Mouse (Mus musculus): ENCODE data around the gene Itgb6. TPM values are rescaled to one million over a fixed set of nuclear protein-coding genes. Genes with fewer than 3 reads are reported as not detected.

The Itgb6 gene
- total RNA-seq, 2 experiments from 2014 or later, result not detected

DNA sequence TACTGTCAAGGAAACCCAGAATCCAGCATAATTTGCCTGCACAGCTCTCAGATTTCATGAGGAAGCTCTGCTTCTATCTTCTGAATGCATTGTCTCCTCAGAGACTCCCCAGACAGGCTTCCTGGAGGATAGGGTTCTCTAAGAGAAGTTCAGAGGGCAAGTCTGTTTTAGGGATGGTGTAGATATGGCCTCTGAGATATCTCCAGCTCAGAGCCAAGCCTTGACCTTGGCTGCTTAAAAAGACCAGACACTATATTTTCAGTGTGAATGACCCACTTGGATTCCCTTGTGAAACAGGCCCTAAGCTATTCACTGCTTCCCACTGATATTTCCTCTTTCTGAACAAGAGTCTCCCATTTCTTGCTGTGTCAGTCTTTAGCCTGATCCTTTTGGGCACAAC is 36.5 kb downstream of the Itgb6 start:
- no peak for ATAC-seq (replicated peaks; ENCODE audit: low FRiP score, poor library complexity, severe bottlenecking)

DNA sequence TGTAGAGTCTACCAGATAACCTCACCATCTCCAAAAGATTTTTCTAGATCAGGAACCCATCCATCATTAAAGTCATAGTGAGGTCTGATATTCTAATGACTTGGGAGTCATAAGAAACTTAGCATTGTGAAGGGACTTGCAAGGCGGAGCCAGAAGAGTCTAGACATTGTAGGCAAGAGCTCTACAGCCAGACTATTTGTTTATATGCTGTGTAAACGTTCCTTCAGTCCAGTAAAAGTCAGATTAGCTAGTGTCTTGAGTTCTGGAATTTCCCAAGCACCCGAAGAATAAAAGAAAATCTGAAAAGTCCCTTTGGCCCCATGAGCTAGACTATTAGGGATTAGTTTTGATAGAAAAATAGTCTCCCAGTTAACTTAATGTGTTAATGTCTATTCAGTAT is 38.3 kb downstream of the Itgb6 start:
- no peak for ATAC-seq (replicated peaks; ENCODE audit: low FRiP score, poor library complexity, severe bottlenecking)

DNA sequence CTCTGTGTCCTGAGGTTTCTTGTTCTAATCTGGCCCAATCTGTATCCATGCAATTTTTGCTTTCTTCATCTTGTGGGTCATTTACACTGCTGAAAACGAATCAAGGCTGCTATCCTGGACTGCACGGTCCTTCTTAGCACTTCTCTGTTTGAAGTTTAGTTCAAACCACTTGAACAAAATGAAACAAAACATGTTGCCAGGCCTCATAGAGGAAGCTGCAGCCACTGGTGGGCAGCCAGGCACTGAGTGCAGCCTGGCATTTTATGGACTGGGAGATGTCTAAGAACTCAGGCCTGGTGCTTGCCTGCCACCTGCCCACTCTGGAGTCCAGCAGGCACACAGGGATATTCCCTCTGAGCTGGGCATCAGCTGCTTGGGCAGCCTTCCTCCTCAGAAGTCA is 39.9 kb downstream of the Itgb6 start:
- no peak for ATAC-seq (replicated peaks; ENCODE audit: low FRiP score, poor library complexity, severe bottlenecking)

DNA sequence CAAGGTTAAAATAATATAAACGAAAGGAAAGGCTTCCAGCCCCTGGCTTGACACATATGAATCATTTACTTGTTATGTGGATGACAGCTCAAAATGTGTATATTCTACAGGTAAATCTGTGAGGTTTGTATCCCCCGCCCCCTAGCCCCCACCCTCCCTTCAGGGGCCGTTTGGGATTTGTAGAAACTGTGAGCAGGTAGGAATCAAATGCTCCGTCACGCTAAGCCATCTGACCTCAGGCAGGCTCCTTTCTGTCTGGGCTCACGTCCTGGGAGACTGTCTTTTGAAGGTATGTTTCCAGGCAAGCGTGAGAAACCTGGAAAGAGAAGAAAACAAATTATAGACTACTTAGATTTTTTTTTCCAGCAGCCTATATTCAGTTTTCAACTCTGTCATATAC is 48.0 kb downstream of the Itgb6 start:
- no peak for ATAC-seq (replicated peaks; ENCODE audit: low FRiP score, poor library complexity, severe bottlenecking)

DNA sequence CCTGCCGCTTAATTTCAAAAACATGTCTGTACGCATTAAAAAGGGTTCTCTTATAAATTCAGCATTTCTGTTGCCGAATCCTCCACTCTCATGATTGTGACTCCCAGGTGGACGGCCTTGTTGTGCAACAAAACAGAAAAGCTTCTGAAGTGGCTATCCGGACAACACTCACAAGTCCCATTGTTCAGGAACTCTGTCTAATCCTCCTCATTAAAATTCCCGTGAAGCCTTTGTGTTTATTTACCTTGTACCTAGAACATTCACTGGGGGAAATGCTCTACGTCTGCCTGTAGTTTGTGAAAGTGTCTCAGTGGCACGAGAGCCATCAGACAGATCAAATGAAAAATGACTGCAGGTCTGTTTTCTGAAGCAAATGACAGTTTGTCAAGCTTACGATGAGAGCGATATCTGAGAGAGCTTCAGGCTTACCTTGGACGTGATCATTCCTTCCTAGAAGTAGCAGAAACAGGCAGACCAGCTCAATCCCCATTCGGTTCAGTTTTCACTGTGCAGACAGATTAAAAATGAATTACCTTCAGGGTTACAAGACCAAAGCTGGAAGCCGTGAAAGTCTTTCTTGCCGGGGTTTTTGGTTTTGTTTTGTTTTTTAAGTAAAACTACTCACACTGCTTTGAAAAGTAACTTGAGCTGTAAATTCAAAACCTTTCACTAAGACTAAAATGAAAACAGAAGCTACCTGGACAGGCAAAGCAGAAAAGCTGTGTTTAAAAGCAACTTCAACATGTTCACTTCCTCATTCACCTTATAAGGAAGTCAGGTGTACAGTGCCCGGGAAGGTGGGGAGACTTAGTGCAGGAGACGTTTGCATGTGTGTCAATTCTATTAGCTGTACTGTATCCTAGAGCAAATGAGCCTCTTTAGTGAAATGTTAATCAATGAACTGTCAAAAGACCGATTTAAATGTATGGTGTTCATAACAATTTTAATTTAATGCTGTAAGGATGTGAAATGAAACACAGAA is 49.2 kb downstream of the Itgb6 start:
- no peak for ATAC-seq (replicated peaks; ENCODE audit: low FRiP score, poor library complexity, severe bottlenecking)

DNA sequence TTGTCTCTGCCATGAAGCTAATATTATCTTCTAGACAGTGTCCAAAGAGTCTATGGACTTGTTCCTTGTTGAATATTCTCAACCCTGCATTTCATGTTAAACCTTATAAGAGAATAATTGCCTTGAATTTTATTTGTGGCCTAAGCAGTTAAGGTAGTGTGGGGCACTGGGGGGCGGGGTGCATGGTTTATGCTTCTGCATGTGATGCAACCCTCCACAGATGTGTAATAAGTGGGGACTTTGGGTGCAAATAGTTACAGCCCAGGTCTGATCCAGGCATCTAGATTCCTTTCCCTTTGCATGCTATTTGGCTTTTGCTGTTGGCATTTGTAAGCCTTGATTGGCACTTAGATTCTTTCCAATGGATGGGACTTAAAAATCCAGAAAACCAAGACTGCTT is 51.2 kb downstream of the Itgb6 start:
- ATAC-seq (replicated peaks; ENCODE audit: low FRiP score, poor library complexity, severe bottlenecking), result no peak

DNA sequence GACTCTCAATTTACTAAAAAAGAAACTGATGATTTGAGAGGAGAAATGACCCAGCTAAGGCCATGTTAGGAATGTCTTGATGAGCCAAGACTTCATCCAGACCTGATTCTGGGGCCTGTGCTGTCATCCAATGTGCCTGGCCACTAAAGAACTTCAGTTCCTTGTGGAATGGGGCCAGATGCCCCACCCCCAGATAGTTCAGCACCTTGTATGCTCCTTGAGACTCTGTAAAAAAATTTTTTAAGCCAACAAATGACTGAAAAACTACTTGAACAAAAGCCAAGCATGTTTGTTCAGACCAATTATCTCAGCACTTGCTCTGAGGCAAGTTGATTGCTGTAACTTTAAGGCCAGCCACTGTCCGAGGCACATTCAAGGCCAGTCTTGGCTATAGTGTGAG is 59.4 kb downstream of the Itgb6 start:
- ATAC-seq (replicated peaks; ENCODE audit: low FRiP score, poor library complexity, severe bottlenecking), result no peak

DNA sequence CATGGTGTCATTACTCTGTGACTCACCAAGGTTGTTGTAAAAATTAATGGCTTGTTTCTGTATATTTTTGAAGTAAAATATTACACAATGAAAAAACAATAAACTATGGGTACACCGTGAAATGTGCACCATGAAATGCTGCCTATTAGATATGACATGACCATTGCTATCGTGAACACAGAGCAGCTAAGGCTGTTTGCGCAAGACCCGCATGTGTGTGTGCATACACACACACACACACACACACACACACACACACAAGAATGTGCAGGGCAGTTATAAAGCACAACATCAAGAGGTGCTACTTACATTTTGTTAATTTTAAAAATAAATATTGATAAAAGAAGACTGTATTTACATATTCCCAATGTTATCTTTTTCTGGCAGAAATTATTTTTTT is 62.5 kb downstream of the Itgb6 start:
- ATAC-seq (replicated peaks; ENCODE audit: low FRiP score, poor library complexity, severe bottlenecking), result no peak

DNA sequence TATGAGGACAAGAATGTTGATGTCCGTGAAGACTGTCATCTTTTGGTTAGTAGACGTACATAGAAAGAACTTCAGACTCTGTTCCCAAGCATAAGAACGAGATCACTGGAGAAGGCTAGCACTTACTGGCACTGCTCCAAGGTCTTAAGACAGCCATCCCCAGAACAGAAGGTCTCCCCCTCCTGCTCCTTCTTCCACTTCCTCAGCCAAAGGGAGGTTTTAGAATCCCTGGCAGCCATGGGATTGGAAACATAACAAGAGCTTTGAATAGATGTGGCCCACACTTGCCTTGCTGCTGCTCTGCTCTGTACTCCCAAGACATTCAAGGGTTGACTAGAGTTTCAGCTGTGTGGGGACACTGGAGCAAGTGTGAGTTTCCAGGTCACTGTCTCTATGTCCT is 63.5 kb downstream of the Itgb6 start:
- ATAC-seq (replicated peaks; ENCODE audit: low FRiP score, poor library complexity, severe bottlenecking), result no peak

DNA sequence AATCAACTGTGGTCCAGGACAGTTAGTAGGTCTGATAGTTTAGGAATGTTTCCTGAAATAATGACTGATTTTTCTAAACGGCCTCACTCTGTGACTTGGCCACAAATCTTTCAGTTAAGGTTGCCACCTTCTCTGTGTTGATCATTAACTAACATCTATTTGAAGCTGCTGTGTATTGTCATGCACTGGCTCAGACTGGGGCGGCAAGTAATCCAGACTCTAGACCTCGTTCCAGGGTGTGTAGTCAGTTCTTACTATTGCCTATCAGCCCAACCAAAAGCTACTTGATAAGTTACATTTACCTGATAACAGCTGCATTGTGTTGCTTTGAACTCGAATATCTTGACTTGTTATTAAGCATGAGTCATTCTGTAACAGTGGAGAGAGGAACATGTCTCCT is 67.6 kb downstream of the Itgb6 start:
- ATAC-seq (replicated peaks; ENCODE audit: low FRiP score, poor library complexity, severe bottlenecking), result no peak

DNA sequence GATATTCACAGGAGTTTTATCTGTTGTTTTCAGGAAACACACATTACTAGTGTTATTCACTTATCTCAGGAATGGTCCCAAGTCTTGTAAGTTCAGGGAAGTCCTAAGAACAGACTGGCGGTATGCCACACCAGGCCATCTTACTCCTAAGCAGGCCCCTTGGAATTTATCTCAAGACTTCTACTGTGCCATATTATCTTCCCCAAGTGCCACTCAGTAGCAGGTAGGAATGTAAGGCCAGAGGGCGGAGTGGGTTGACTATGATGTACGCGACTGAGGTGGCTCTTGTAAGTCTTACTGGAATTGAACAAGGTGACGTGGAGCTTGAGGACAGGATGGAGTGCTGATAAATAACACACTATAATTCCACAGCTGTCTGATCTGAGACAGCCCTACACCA is 72.3 kb downstream of the Itgb6 start:
- no peak for ATAC-seq (replicated peaks; ENCODE audit: low FRiP score, poor library complexity, severe bottlenecking)

DNA sequence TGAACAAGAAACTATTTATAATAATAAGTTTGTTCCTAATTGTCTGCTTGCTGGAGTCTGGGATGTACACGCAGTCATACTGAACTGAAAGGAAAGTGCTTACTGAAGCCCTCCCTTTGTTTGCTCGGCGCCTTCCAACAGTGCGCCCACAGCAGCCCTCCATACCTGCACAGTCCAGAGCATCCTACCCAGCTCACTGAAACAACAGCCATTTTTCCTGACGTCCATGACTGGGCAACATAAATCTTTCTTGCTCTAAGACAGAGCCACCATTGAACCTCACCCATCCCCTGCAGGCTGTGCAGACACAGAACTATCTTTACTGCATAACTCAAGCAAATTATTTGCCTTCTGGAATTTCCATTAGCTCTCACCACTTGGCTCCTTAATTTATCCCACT is 74.8 kb downstream of the Itgb6 start:
- ATAC-seq (replicated peaks; ENCODE audit: low FRiP score, poor library complexity, severe bottlenecking), result no peak

DNA sequence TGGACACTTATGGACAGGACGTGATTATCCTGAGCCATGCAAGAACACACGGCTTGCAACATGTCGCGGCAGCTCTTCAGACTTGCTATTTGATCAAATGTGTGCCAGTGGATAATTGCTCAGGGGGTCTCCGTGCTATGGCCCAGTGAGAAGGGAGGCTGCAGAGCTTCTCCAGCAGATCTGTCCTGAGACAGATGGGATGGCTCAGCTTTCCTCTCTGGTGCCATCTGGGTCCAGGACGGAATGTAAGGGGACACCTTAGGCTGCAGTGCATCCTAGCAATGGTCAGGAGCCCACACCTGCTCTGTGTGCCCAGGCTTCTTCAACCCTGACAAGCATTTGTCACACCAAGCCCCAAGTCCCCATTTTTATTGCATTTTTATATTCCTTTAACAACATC is 75.9 kb downstream of the Itgb6 start:
- ATAC-seq (replicated peaks; ENCODE audit: low FRiP score, poor library complexity, severe bottlenecking), result no peak

DNA sequence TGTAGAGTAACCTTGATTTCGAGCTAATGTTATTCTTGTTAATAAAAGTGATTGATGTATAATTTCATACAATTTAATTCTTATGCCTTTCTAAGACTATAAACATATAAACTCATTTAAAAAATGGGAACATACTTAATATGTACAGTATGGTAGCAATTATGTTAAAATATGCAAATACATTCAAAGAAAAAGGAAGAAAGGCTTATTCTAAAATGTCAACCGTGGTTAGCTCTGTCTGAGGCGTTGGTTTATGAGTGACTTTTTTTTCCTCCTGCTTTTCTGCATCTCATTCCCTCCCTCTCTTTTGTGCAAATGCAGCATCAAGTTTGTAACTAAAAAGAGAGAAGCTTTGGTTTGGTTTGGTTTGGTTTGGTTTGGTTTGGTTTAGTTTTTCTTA is 79.0 kb downstream of the Itgb6 start:
- no peak for ATAC-seq (replicated peaks; ENCODE audit: low FRiP score, poor library complexity, severe bottlenecking)

DNA sequence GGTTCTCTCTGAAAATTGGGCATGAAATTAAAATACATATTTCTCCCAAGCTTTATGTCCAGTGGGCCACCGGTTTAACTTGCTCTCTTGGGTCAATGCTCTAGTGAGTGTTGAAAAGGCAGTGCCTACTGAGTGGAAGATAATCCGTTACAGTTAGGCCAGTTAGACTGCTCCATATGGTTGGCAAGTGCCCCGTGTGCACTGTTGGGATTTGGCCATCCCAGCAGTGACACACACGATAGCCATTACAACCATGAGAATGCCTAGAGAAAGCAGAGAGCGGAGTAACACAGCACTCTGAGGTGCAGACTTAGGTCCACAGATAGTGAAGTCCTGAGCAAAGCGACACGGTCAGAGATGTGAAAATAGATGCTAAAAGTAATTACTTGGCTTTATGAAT is 79.8 kb downstream of the Itgb6 start:
- ATAC-seq (replicated peaks; ENCODE audit: low FRiP score, poor library complexity, severe bottlenecking), result no peak

DNA sequence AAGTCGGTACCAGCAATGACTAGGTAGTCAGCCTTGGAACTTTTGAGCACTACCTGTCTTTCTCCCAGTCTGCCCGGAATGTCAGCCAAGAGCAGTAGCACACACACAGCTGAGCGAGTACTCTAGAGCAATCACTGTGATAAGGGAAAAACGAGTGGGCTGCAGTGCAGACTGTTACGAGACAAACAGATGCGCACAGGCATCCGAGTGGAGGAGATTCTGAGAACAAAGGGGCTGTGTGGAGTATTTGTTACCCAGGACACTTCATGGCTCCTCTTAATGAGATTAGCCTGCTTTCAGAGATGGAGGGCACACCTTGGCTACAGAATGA is 82.1 kb downstream of the Itgb6 start:
- ATAC-seq (replicated peaks; ENCODE audit: low FRiP score, poor library complexity, severe bottlenecking), result no peak

DNA sequence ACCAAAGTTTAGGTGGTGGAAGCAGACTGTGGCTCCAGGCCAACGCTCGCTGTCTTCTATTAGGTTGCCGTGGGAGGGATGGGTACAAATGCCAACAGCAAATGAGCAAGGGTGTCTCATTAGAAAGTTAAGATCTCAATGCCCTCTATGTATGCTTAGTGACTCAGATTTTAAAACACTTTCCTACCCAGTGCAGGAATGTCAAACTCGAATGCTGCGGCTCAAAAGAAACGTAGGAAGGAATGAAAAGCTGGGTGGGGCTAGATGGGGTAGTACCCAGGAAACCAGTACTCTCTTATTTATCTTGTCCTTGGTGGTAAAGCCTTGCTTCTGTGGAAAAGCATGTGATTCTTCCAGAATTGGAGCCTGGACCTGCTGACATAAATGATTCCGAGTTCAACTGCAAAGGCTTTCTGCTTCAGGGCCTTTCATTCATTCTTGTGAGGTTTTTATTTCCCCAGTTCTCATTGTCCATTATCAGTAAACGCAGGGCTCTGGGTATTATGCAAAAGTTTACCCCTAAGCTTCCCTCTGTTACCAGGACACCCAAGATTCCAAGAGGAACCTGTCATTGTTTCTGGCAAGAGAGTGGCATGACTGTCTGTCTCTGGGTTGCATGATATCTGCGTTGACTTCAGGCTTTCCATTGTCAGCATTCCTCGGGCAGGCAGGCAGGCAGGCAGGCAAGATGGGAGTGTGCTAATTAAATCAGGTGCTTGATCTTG is 82.7 kb downstream of the Itgb6 start:
- ATAC-seq (replicated peaks; ENCODE audit: low FRiP score, poor library complexity, severe bottlenecking), result no peak

DNA sequence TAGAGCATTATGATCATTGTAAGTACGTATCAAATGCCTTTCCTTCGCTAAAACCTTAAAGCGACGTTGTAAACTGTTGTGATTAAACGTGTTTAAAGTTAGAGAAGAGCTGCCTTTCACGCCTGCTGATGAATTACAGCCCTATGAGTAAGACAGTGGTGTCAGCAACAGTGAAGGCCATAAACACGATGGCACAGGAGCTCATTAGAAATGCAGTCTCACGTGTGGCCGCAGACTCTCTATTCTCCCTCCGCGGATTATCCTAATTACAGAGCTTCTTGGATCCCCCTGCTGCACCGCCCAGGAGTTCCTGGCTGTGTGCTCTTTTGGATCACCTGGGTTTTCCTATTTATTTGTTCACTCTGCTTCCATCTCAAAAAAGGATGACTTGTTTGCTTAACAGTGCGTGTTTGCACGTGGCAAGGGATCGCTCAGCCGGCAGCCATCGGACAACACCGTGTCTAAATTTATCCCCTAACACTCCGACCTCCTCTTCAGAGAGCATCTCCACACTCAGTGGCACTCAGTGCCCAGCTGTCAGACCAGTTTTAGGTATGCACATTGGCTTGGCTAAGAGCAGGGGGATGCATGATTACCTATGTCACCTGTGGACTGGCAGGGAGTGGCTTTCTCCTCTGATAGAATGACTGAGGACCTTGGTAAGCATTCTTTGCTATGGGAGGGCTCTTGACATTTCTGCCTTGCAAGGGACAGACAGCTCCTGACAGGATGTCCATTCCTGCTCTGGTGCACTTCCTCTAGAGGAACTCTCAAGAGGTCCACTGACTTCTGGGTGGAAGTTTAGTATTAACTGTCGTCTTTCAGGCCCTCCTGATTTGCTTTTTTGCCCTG is 85.3 kb downstream of the Itgb6 start:
- ATAC-seq (replicated peaks; ENCODE audit: low FRiP score, poor library complexity, severe bottlenecking), result no peak

DNA sequence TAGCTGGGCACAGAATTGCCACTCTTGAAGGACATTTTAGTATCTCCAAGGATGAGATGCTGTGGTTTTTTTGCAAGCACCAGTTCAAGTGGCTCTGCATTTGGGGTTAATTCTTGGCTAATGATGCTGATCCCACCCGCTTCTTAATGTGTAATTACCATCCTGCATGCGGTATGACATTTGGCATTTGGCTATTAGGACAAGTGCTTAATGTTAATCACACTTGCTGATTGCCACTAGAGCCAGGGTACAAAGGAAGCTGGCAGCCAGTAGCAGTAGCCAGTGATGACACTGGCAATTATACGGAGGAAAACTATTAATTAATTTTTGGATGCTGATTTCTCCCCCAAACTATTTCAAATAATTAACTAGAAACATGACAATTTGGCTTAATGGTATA is 86.0 kb downstream of the Itgb6 start:
- no peak for ATAC-seq (replicated peaks; ENCODE audit: low FRiP score, poor library complexity, severe bottlenecking)

DNA sequence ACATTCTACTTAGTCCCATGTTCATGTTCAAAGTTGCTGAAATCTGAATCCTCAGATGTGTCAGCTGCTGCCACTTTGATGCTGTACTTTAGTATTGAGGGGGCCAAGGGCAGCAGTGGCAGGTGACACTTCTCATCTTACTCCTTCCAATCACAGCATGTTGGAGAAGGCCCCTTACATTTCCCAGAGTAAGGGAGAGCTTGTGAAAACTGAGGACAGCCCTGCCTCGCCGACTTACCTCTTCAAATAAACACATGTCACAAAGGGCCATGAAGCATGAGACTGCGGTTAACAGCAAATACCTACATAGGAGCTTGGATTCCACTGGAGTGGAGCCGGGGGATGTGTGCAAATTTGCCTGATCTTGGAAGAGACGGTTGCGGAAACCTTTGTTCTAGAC is 86.4 kb downstream of the Itgb6 start:
- ATAC-seq (replicated peaks; ENCODE audit: low FRiP score, poor library complexity, severe bottlenecking), result no peak

DNA sequence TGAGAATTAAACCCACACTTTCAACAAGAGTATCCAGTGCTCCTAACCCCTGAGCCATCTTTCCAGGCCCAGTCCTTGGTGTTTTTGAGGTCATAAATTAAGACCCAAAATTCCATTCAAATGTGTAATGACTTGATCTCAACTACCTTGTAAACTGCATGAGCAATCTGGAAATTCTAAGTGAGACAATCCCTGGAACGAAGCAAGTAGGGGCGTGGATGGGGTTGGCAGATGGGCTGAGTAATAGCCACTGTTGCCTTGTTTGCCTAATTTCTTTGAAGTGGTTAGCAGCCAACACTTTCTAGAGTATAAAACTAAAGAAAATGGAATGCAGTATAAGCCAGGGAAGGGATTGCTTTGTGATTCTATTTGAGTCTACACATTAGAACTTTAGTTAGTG is 89.7 kb downstream of the Itgb6 start:
- ATAC-seq (replicated peaks; ENCODE audit: low FRiP score, poor library complexity, severe bottlenecking), result no peak
